Mouse (Mus musculus) cortical plate, adult 2 months (tissue): ENCODE data around the gene Limch1.

Source experiments
- CTCF ChIP-seq: fragments of 200-500 bp; IDR thresholded peaks from 2 replicates; pipeline ENCODE4 v1.5.1; 2011; ENCODE audit warnings: mild to moderate bottlenecking, control low read depth, low read length; ENCODE audit not compliant: insufficient read depth; ENCODE audit errors: extremely low read depth
- POLR2A ChIP-seq: fragments of 200-500 bp; IDR thresholded peaks from 2 replicates; pipeline ENCODE4 v1.6.1; 2011; ENCODE audit warnings: mild to moderate bottlenecking, low read length, control low read depth; ENCODE audit not compliant: insufficient read depth; ENCODE audit errors: extremely low read depth

DNA sequence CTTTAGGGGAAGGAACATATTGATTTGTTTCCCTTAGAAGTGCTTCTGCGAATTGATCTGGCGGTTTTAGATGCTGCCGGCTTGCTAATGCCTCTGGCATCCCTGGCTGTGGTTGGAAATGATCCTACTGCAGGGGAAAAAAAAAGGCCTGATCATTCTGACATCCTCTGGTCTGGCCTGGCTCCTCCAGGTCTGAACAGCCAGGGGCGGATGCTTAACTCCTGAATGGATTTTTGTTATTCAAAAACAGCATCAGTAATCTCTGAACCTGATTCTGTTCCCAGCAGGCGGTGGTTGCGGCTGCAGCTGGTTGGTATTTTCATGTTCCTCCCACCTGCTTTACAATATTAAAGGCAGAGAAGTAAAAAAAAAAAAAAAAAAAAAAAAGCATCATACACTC, 337.5 kb downstream of the Limch1 start:
- TF ChIP-seq CTCF = no peak
- TF ChIP-seq POLR2A = no peak
